Mouse (Mus musculus): ENCODE measurements around the gene Car11. TPM values are rescaled to one million over a fixed set of nuclear protein-coding genes. Genes with fewer than 3 reads are reported as not detected.
"Not testable (repeated sequence)": the region's sequence is repeated elsewhere in the genome, so short reads cannot be mapped to it uniquely, and the experiment has no call there.

Car11 gene
- 100 to 1,000 TPM; 182 TPM for total RNA-seq (2021)
- long read RNA-seq, transcript Car11-201 (9 exons, 1,585 nt) = major isoform, 94 of 138 reads
- long read RNA-seq, partial matches to known transcripts = 17 of 138 reads
- long read RNA-seq, other reads (novel, unspliced or antisense) = 27 of 138 reads

DNA sequence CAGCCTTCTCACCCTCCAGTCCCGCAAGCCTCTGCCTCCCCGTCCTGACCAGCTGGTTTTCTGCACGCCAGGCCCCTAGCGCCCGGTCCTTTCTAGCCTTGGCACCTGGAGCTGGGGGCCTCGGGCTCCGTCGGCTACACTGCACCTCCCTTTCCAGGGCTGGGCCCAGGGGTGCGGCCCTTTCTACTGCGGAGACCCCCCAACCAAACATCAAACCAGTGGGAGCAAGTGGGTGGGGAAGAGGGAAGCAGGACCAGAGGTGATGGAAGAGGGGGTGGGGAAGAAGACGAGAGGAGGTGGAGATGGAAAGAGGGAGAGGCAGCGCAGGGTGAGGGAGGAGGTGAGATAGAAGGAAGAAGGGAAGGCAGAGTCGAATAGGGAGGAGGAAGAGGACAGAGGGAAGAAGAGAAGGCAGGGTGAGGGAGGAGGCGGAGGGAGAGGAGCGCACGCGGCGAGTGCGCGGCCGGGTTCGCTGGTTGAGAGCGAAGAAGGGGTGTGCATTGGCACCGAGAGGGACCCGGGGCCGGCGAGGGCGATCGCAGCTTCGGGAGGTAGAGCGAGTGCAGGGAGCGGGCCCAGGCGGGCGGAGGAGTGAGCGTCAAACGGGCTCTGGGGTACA is at the start of gene Car11:
Car11 (plus strand) TSS at position 321 of the 619 bp plus-strand sequence.
- no peak for DNase-seq (ENCODE audit: low spot score in 2 of 2)

DNA sequence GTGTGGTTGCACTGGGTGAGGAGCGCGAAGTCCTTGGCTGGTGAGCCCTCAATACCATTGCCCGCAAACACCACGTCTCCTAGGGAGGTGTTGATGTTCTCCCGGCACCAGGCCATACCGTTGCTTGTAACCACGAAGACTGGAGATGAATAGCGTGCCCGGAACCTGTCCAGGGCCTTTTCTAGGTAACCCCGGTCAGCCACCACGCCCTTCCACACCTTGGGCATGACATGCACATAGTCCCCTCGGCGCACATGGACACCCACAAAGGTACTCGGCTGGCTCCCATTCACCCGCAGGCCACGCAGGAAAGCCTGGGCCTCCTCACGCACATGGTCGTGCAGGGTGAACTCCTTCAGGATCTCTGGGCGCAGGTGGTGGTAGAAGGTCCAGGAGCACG is 49.2 kb upstream of the Car11 start:
- DNase-seq (ENCODE audit: low spot score in 2 of 2) = not testable (repeated sequence)

DNA sequence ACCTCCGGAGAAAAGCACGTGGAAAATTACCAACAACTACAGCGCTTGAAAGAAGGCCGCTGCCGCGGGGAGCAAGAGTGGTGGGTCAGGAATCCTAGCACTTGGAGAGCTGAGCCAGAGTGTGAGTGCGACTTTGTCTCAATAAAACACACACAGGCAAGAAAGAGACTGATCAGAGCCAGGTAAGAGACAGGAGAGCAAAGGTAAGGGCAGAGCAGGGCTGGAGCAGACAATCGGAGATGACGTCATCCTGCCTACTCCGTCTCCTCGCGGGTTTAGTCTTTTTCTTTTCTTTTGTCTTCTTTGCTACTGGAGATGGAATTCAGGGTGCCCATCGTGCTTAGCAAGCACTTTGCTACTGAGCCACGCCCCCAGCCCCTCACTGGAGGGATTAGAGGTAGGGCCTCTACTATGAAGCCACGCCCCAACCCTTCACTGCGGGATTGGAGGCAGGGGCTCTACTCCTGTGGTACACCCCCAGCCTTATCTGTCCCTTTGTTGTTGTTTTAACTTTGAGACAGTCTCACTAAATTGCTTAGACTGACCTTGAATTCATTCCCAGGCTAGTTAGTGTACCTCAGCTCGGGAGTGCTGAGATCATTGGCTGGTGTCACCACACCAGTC is 45.1 kb upstream of the Car11 start:
- no peak for DNase-seq (ENCODE audit: low spot score in 2 of 2)

DNA sequence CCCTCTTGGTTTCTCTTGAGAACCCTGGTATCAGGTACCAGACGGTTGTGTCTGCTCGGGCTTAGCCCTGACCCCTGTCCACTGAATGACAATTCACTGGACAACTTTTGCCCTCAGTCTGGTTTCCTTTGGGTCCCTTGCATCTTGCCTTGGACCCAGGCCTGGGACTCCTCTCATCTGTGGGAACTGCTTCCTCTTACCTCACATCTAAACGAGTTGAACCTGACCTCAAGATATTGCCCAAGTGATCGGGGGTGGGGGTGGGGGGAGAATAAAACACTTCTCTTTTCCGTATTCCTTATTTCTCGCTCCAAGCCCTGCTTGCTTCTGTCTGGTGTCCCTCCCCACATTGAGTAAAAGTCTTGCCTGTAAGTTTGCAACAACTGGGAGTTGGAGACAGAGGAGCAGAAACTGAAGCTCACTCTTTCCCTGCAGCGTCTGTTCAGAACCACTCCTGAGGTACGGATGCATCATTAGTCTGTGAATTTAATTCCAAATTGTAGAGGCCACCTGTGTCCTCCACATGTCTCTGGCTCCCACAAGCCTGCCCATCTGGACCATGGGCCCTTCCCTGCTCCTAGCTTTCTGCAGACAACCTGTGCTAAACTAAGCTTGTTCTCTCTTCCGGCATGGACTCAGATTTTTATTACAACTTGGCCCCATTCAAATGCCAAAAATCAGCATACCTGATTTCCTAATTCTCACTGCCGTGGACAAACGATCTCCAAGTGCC is 38.7 kb upstream of the Car11 start:
- DNase-seq (ENCODE audit: low spot score in 2 of 2) = no peak

DNA sequence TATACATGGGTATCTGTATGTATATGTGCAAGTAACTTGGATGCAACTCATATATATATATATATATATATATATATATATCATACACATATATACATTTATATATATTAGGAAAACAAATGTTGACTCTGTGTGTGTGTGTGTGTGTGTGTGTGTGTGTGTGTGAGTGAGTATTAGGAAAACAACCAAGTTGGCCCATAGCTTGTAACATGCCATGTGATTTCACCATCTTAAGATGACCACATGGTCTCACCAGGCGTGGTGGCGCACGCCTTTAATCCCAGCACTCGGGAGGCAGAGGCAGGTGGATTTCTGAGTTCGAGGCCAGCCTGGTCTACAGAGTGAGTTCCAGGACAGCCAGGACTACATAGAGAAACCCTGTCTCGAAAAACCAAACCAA is 37.9 kb upstream of the Car11 start:
- DNase-seq (ENCODE audit: low spot score in 2 of 2) = not testable (repeated sequence)

DNA sequence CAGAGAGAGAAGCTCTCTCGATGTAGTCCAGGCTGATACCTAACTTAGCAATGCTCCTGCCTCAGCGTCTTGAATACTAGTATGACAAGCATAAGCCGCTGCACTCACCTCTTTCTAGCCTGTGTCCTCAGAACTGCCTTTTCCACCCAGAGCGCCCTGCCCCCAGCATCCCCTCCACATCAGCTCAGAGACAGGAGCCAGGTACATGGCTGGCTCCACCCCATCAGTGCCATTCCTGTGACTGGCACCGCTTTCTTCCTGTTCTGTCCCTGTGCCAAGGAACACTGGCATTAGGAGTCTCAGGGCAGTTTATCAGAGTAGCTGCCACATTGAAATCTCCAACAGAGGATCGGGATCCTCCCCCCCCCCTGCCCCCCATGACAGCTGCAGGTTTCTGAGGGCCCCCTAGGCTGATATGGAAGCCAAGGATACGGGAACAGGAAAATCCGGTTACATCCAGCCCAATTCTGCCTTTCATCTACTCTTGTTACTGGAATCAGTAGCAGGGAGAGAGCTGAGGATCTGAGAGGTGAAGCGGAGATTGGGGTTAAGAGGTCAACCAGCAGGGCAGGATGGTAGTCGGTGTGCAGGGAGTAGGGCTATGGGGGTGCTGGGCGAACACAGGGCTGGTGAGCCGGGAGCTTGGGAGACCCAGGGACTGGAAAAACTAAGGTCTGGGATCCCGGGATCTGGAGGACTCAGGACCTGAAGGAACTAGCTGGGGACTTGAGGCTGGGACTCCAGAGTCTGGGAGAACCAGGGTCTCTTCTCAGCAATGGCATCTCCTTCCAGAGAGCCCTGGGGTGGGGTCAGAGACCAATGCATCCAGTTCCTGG is 34.1 kb upstream of the Car11 start:
- DNase-seq (ENCODE audit: low spot score in 2 of 2) = no peak

DNA sequence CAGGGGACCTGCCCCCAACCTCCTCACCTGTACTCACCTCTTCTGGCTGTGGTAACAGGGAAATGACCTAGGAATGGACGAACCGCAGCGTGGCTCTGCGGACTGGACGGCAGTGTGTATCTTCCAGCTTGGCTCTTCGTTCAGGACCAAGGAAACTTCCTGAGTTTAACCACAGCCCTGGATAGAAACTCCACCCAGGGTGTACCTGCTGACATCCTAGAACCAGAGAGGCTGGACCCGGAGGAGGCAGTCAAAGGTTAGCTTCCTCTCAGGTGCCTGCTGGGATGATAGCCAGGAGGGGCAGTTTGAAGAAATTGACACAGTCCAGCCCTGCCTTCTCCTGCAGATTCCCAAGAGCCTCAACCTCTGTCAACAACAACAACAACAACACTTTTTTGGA is 33.5 kb upstream of the Car11 start, which contains the start of gene Fut2:
Fut2 (minus strand) TSS at position 234 of the 400 bp plus-strand sequence.
- DNase-seq (ENCODE audit: low spot score in 2 of 2) = no peak

DNA sequence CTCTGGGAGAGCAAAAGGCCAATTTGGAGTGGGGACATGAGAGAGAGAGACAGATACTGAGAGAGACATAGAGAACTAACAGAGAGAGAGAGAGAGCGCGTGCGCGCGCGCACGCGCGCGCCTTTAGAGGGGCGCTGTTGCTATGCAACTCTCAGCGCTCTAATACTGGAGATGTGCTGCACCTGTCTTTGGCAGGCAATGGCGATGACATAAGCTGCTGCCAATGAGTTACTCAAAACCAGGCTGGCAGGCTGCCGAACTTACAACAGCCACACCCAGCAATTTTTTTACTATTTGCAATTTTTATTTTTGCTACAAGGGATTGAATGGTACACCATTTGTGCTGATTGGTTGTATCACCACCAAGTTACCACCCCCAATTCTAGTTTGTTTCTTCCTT is 31.9 kb upstream of the Car11 start:
- peak in 1 of 2 experiments; percentile 67 for DNase-seq (ENCODE audit: low spot score in 2 of 2)

DNA sequence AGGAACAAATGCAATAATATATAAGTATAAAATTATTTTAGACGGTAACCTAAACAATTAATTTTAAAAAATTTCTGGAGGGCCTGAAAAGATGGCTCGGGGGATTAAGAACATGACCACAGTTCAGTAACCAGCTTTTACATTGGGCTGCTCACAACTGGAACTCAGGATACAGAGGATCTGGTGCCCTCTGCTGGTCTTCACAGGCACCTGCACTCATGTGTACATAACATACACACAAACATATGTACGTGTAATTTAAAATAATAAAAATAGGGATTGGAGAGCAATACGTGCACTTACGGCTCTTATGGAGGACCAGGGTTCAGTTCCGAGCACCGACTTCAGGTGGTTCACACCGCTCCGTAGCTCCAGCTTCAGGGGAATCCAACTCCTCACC is 30.7 kb upstream of the Car11 start:
- no peak for DNase-seq (ENCODE audit: low spot score in 2 of 2)

DNA sequence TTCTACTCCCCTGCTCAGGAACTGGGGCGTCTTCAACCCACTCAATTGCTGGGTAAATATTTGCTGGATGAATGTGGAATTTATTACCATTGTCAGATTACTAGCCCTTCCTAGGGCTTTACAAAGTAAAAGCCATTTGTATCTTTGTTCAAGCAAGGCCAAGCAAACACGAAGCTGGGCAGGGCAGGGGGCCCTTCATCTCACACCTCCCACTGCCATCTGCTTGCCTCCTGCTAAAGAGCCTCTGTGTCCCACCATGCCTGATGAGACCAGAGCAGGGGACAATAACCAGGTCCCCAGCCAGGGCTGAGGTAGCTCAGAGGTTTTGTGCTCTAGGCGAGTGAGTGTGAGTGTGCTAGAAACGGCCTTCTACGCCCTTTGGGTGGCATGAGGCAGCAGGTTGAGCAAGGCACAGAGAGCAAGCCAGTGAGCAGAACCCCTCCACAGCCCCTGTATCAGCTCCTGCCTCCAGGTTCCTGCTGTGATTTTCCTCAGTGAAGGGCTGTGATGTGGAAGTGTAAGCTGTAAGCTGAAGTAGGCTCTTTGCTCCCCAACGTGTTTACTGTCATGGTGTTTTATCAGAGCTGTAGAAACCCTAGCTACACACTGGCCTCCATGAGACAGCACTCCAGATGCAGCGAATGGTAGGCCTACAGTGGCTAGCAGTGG is 21.9 kb upstream of the Car11 start:
- DNase-seq (ENCODE audit: low spot score in 2 of 2) = no peak

DNA sequence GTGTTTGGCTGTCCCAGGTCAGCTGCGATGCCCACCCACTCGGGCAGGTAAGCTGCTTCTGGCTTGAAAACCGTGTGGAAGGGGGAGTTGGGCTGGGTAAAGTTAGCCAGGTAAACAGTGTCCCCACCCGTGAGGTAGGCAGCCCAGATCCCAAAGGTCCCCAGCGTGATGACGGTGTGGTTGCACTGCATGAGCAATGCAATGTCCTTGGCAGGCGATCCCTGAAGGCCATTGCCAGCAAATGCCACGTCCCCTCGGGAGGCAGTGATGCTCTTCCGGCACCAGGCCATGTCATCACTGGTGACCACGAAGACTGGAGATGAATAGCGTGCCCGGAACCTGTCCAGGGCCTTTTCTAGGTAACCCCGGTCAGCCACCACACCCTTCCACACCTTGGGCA is 21.1 kb upstream of the Car11 start:
- no peak for DNase-seq (ENCODE audit: low spot score in 2 of 2)

DNA sequence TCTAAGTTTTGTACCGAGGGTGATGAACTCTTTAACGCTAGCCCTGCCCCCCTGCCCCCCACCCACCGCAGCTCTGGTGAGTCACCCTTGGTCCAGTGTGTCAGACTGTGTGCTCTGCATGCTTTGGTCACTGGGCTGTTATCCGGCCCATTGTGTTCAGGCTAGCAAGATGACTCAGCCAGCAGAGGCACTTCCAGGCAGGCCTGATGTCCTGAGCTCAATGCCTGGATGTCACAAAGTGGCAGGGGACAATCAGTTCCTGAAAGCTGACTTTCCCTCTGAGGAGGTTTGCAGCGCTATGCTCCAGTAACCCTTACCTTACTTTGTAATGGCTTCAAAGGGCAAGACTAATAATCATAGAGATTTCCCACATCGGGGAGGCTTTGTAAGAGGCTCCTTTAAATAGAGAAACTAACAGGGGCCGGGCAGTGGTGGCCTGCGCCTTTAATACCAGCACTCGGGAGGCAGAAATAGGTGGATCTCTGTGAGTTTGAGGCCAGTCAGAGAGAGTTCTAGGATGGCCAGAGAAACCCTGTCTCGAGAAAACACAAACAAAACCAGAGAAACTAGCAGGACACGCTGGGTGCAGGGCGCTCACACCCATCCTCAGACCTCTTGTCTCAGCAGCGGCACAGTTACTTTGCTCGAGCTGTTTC is 19.5 kb upstream of the Car11 start:
- no peak for DNase-seq (ENCODE audit: low spot score in 2 of 2)

DNA sequence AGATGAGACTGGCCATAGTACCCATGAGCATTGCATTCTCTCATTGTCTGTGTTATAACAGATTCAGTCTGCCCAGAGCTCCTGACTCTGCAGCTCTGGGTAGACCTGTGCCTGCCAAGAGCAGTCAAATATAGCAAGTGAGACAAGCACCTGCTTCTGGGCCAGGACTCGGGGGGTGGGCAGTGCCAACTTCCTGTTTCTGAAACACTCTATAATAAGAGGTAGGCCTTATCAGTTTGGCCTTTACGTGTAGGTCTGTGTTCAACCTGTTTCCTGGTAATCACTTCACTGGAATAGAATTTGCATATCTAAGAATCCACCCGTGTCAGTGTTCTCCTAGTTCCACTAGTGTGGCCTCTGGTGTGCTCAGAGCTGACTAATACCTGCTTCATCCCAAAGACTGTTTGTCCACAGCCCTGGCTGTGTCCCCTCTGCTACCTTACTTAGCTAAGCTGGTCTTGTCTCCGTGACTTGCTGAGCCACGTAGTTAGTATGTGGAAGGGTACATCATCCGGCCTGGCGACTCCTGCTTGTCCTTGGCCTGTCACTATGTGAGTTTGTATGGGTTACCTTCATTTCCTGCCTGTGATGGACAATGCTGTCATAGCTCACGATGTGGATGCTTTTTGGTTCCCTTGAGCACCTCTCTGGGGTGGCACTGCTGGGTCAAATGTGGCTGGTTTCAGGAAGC is 18.5 kb upstream of the Car11 start:
- DNase-seq (ENCODE audit: low spot score in 2 of 2) = no peak

DNA sequence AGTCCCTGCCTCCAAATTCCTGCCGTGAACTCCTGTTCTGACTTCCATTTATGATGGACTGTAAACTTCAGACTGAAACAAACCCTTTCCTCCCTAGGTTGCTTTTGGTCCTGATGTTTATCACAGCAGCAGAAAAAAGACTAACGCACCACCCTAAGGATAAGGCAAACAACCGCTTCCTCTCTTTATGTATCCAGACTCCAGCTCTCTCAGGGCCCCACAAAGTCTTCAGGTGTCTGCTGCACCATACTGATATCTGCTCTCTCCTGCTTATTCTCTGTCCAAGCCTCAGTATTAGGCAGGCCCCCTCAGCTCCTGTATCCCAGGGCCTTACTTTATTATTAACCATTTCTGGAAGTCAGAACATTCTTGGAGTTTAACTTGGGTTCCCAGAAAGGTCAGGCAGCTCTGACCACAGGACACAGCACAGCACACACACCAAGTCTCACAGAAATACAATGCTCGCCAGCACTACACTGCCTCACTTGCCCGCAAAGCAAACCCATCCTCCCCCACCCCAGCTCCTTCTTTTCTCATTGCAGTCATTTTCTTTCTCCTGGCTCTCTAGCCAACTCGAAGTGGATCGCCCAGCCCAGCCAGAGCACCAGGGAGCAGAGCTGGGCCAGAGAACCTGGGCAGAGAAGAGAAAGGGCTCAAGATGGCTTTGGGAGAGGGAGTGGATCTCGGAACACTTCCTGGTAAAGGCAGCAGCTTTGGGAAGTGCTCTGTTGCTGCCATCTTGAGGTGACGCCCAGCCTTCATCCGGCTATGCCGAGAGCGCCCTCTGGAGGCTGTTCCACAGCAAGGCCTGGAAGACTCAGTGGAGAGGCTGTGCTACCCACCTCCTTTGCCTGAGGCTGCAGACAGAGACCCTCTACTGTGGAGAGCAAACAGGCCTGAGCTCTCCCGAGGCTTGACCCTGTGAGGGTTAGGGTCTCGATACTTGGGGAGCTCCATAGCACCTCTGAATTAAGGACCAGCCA is 17.2 kb upstream of the Car11 start:
- DNase-seq (ENCODE audit: low spot score in 2 of 2) = peak; percentile 80 to 90

DNA sequence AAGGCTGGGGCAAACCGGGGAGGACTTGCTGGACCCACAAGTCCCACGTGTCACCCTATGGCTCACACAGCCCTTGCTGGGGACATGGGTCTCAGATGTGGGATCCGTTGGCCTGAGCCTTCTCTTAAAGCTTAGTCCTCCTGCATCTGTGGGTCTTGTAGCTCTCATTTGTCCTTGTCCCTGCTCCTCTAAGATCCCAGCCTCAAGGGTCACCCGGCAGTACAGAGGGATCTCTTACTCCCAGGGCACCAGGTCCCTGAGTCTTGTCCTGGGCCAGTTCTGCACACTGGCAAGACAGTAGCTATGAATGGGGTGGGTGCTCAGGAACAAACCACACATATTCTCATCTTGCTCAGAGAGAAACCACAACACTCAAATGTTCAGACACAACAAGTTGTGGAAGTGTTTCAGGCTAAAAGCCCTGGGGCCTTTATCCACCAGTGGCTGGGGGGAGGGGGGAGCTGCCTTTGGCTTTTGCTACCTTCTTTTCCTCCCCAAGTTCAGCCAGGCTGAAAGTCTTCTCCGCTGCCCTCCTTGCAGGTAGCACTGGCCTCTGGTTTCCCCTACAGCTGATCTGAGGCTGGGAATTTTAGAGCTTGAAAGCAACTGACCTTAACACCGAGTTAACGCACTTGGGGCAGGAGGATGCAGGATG is 16.1 kb upstream of the Car11 start, which contains the start of gene Ntn5:
Ntn5 (plus strand) TSS at position 627 of the 655 bp plus-strand sequence.
- no peak for DNase-seq (ENCODE audit: low spot score in 2 of 2)

DNA sequence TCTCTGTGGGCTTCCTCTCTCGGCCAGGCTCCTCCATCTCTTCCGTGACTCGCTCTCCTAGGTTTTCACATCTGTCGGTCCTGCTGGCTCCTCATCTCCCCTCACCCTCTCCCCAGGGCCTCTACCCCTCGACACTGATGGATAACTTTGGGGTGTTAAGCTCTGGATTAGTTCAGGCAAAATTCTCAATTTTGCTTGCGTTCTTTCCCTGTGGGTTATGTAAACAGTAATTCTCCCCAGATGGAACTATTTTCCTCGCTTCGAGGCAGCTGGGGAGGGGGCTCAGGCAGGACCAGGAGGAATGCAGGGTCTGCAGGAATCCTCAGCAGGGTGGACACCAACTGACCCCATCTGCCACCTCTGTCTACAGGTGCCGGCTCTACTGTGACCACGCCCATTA is 13.8 kb upstream of the Car11 start:
- no peak for DNase-seq (ENCODE audit: low spot score in 2 of 2)

DNA sequence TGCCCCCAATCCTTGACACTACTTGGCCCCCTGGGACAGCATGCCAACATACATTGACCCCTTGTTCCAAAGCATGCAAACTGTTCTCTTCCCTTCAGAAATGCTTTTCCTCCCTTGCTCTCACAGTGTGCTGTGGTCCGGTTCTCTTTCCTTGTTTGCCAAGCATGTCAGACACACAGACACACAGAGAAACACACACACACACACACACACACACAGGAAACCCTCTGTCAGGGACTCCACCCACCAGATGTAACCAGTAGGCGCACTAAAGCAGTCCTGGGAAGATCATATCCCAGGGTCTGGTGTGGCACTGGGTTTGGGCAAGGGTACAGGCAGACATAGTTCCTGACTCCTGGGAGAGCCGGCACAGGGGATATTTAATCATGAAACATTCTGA is 12.8 kb upstream of the Car11 start:
- DNase-seq (ENCODE audit: low spot score in 2 of 2) = no peak

DNA sequence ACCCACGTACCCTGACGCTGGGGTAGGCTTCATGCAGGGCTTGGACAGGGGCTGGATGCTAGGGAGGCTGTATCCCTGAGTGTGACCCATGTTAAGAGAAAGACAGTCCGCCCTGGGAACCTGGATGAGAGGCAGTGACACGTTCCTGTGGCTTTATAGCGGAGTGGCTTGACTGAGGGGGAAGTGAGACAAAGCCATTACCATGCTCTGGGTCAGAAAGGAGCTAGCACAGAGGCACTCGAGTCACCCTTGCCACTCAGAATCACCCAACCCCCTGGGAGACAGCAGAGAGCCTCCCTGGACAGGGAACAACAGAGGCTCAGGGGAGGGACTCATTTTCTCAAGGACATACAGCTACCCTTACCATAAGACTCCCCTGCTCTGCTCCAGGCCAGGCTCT is 10.5 kb upstream of the Car11 start:
- DNase-seq (ENCODE audit: low spot score in 2 of 2) = no peak
